Mouse (Mus musculus) hindbrain, embryonic 10.5 days (tissue): ENCODE results near the gene Cstf2. TPM values are rescaled to one million over a fixed set of nuclear protein-coding genes. Genes with fewer than 3 reads are reported as not detected.
A peak's percentile ranks its signal among the peaks of the same experiment; 100 is the strongest.

ENCODE experiments used
- DNase-seq: peaks from one replicate; pipeline ENCODE4 v3.0.0-alpha.2; 2017; ENCODE audit warnings: low spot score
- H3K27ac ChIP-seq: fragments of 300-500 bp; sonication (generic); 2 replicates; pipeline ENCODE4 v1.5.1; 2016; ENCODE audit warnings: mild to moderate bottlenecking, moderate library complexity
- H3K27me3 ChIP-seq: fragments of 300-500 bp; sonication (generic); 2 replicates; pipeline ENCODE4 v1.6.1; 2016; ENCODE audit warnings: mild to moderate bottlenecking; ENCODE audit not compliant: poor library complexity, insufficient read depth, severe bottlenecking
- H3K36me3 ChIP-seq: fragments of 300-500 bp; sonication (generic); 2 replicates; pipeline ENCODE4 v1.6.1; 2016; ENCODE audit warnings: mild to moderate bottlenecking, moderate library complexity
- H3K4me1 ChIP-seq: fragments of 300-500 bp; sonication (generic); replicated peaks from 2 replicates; pipeline ENCODE4 v1.6.1; 2016; ENCODE audit warnings: mild to moderate bottlenecking
- H3K4me3 ChIP-seq: fragments of 300-500 bp; sonication (generic); 2 replicates; pipeline ENCODE4 v1.5.1; 2016; ENCODE audit warnings: mild to moderate bottlenecking, moderate library complexity
- H3K9me3 ChIP-seq: fragments of 300-500 bp; sonication (generic); 2 replicates; pipeline ENCODE4 v1.6.1; 2016; ENCODE audit warnings: mild to moderate bottlenecking, moderate library complexity
- WGBS: fragments of 180-500 bp; shearing (Covaris S2); methylation state at CpG from one replicate; pipeline ENCODE4 v1.1.7; 2016; 5-methylcytosine and 5-hydroxymethylcytosine counted together
- polyA plus RNA-seq: library from polyadenylated mRNA; unstranded; fragments of >200 nt; fragmentation: Nextera tagmentation; extraction: Ambion mirVana; gene quantifications from 2 replicates; pipeline ENCODE4 v1.2.1, GENCODE M21; 2016

Gene Cstf2
- 53.4 and 60.0 TPM in 2 replicates for polyA plus RNA-seq

- no peaks in the 10 kb centered on the region for H3K9me3 ChIP-seq
- DNase-seq, result peak; percentile 90
- H3K27me3 ChIP-seq, result peaks cover 6% of the 10 kb centered on the region
- H3K27ac ChIP-seq, result peak within 1 kb of the TSS; percentile 91
- H3K36me3 ChIP-seq, result peaks cover 28% of the 10 kb centered on the region
- 33% methylated on average over 77 of the region's 77 CpGs for WGBS
- H3K4me3 ChIP-seq, result peak within 1 kb of the TSS; percentile 65
- 0 out of 2 replicates have a peak, but pooled peaks cover 4% of the 10 kb centered on the region for H3K4me1 ChIP-seq
These were observed at the start of gene Cstf2 for GRCm38 (mm10) chrX:134058987-134059712. TSS of gene Cstf2 (plus strand) at chrX:134059187.

DNA sequence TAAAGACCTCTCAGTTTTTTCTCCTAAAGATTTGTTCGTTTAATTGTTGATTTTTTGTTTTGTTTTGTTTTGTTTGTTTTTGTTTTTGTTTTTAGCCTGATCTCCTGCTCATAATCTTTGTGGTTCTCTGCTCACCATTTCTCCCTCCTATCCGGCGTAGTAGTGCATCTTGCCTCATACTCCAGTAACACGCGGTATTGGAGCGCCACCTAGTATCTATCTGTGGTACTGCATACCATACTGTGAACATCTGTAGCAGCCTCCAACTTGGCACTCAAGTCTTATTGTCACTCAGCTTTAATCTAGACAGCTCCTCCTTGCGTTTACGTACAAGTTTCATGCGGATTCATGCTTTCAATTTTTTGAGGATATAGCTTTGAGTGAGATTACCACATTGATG, 40.0 kb upstream of the Cstf2 start:
- Histone ChIP-seq H3K4me3 (no peak overlapping the region), H3K4me1 (no peaks in the 10 kb centered on the region), H3K36me3 (no peaks in the 10 kb centered on the region), H3K9me3 (no peaks in the 10 kb centered on the region), H3K27me3 (no peaks in the 10 kb centered on the region; the same call in 1 of the 2 replicates), H3K27ac (no peak overlapping the region)
- WGBS, result 17% methylated on average over 9 of the region's 9 CpGs
- peak; percentile 55 for DNase-seq

GRCm38 (mm10) chrX:134020664-134021063, 38.3 kb upstream of the Cstf2 start:
- Histone ChIP-seq H3K4me3 (no peak overlapping the region), H3K9me3 (no peaks in the 10 kb centered on the region), H3K27ac (no peak overlapping the region), H3K27me3 (no peaks in the 10 kb centered on the region; the same call in 1 of the 2 replicates), H3K36me3 (no peaks in the 10 kb centered on the region), H3K4me1 (no peaks in the 10 kb centered on the region)
- DNase-seq, result no peak
- 54% methylated on average over 5 of the region's 5 CpGs for WGBS

DNA sequence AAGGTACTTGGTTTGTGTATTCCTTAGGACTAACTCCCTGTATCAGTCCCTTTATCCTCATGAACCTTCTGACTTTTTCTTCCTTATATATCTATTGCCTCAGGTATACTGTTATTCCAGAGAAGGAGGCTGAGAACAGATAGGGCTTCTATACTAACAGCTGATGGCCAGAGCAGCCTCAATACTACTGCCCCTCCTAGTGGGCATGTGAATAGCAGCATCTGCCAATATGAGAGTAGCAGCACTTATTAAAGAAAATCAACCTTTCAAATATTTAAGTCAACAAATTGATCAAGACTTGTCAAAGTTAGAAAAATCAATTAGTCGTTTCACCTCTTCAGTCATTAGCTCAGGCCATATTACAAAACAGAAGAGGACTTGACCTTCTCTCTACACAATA, 10.0 kb upstream of the Cstf2 start:
- H3K36me3 ChIP-seq, result no peaks in the 10 kb centered on the region
- H3K4me3 ChIP-seq, result no peak overlapping the region
- WGBS, result 75% methylated on average over 1 of the region's 1 CpGs
- no peaks in the 10 kb centered on the region for H3K4me1 ChIP-seq
- no peak for DNase-seq
- H3K27ac ChIP-seq, result no peak overlapping the region
- H3K9me3 ChIP-seq, result no peaks in the 10 kb centered on the region
- H3K27me3 ChIP-seq, result no peaks in the 10 kb centered on the region; the same call in 1 of the 2 replicates

DNA sequence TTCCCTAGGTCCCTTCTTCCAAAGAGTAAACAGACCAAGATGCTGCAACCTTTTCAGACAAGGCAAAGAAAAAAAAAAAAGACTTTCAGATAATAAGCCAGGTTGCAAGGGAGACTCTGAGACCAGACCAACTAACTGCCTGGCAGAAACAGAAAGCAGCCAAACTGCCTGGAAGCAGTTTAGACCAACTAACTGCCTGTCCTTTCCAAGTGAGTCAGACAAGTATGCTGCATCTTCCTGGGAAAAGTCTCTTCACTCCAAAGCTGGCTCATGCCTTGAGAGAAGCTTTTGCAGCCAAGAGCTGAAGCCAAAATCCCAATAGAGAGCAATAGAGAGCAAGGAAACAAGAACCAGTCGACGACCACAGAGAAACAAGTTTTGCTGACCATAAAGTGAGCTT, 2.1 kb upstream of the Cstf2 start:
- WGBS, result 89% methylated on average over 2 of the region's 2 CpGs
- Histone ChIP-seq H3K27me3 (peaks cover 6% of the 10 kb centered on the region), H3K9me3 (no peaks in the 10 kb centered on the region), H3K36me3 (peaks cover 10% of the 10 kb centered on the region), H3K27ac (no peak overlapping the region), H3K4me3 (no peak overlapping the region), H3K4me1 (0 out of 2 replicates have a peak, but pooled peaks cover 4% of the 10 kb centered on the region)
- no peak for DNase-seq

DNA sequence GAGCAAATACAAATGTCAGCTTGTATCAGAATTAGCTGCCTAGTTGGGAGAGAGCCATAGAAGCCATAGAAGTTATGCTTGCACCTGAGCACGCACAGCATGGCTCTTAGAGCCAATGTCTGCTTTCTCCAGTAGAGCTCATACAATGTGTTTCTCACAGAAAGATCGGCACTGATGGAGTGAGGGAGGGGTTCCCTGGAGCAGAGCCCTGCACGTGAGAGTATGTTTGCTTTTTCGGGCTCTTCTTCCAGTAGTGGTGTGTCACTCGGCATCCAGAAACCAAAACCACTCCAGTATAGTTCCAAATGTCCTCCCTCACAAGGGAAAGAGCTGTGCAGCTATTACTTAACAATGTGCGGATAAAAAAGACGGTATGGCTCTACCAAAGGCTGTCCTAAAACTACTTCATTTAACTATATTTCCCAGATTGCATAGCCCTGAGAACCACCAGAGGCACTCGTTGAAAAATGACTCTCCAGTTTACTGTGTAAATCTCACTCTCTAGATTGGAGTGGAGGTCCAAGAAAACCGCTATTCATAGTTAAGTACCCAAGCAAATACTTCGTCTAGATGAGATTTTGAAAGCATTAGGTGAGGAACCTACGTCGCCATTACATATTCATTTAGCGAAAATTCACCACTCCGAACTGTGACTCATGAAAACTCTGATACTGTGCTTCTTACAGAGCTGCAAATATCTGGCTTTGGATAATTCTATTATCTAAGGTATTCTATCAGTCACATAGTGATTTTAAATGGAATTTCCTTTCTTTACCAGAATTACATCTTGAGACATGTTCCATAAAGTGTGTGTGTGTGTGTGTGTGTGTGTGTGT, 729 bp upstream of the Cstf2 start:
- H3K27ac ChIP-seq, result no peak overlapping the region
- peak overlapping the region; percentile 65 for H3K4me3 ChIP-seq
- 0 out of 2 replicates have a peak, but pooled peaks cover 4% of the 10 kb centered on the region for H3K4me1 ChIP-seq
- no peak for DNase-seq
- H3K36me3 ChIP-seq, result peaks cover 24% of the 10 kb centered on the region
- peaks cover 6% of the 10 kb centered on the region for H3K27me3 ChIP-seq
- 80% methylated on average over 14 of the region's 14 CpGs for WGBS
- no peaks in the 10 kb centered on the region for H3K9me3 ChIP-seq

- H3K4me3 ChIP-seq, result peak overlapping the region; percentile 65
- 15% methylated on average over 10 of the region's 10 CpGs for WGBS
- no peaks in the 10 kb centered on the region for H3K9me3 ChIP-seq
- peaks cover 34% of the 10 kb centered on the region for H3K36me3 ChIP-seq
- peak overlapping the region; percentile 91 for H3K27ac ChIP-seq
- 0 out of 2 replicates have a peak, but pooled peaks cover 4% of the 10 kb centered on the region for H3K4me1 ChIP-seq
- peaks cover 6% of the 10 kb centered on the region; the same call in 1 of the 2 replicates for H3K27me3 ChIP-seq
- no peak for DNase-seq
These were observed 777 bp downstream of the Cstf2 start for GRCm38 (mm10) chrX:134059764-134060163.

GRCm38 (mm10) chrX:134085453-134085852, 26.5 kb downstream of the Cstf2 start:
- DNase-seq, result no peak
- Histone ChIP-seq H3K27me3 (0 out of 2 replicates have a peak, but pooled peaks cover 2% of the 10 kb centered on the region), H3K36me3 (peaks cover 43% of the 10 kb centered on the region), H3K9me3 (no peaks in the 10 kb centered on the region), H3K27ac (no peak overlapping the region), H3K4me1 (no peaks in the 10 kb centered on the region), H3K4me3 (no peak overlapping the region)
- 74% methylated on average over 1 of the region's 1 CpGs for WGBS

GRCm38 (mm10) chrX:134102641-134103040, 43.7 kb downstream of the Cstf2 start:
- H3K4me1 ChIP-seq, result no peaks in the 10 kb centered on the region
- H3K36me3 ChIP-seq, result no peaks in the 10 kb centered on the region
- H3K27ac ChIP-seq, result no peak overlapping the region
- peaks cover 9% of the 10 kb centered on the region; the same call in 1 of the 2 replicates for H3K27me3 ChIP-seq
- no peak for DNase-seq
- H3K9me3 ChIP-seq, result no peaks in the 10 kb centered on the region
- H3K4me3 ChIP-seq, result no peak overlapping the region
- 71% methylated on average over 2 of the region's 2 CpGs for WGBS

- 85% methylated on average over 3 of the region's 3 CpGs for WGBS
- Histone ChIP-seq H3K27me3 (peaks cover 21% of the 10 kb centered on the region; the same call in 1 of the 2 replicates), H3K4me3 (no peak overlapping the region), H3K4me1 (no peaks in the 10 kb centered on the region), H3K27ac (no peak overlapping the region), H3K36me3 (no peaks in the 10 kb centered on the region), H3K9me3 (no peaks in the 10 kb centered on the region)
- no peak for DNase-seq
These were observed 52.8 kb downstream of the Cstf2 start for GRCm38 (mm10) chrX:134111767-134112166.

DNA sequence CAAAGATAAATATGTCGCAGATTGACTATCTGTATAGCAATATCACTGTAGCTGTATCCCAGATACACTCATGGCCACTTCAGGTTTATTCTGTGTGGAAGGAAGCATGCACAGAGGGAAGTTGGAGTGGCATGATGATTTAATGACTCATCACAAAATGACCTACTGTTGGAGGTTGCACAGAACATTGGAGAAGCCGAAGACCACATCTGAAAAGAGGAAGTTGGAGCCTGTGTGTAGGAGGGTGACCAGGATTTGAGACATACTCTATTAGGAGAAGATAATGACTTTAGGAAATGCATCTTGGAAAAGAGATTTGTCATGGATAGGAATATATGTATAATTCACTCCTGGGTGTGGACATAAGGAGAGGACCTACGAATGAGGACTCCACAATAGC, 57.4 kb downstream of the Cstf2 start:
- no peak for DNase-seq
- H3K9me3 ChIP-seq, result no peaks in the 10 kb centered on the region
- H3K27ac ChIP-seq, result no peak overlapping the region
- no peaks in the 10 kb centered on the region for H3K4me1 ChIP-seq
- H3K27me3 ChIP-seq, result peaks cover 19% of the 10 kb centered on the region; the same call in 1 of the 2 replicates
- no peak overlapping the region for H3K4me3 ChIP-seq
- 79% methylated on average over 3 of the region's 3 CpGs for WGBS
- H3K36me3 ChIP-seq, result no peaks in the 10 kb centered on the region

DNA sequence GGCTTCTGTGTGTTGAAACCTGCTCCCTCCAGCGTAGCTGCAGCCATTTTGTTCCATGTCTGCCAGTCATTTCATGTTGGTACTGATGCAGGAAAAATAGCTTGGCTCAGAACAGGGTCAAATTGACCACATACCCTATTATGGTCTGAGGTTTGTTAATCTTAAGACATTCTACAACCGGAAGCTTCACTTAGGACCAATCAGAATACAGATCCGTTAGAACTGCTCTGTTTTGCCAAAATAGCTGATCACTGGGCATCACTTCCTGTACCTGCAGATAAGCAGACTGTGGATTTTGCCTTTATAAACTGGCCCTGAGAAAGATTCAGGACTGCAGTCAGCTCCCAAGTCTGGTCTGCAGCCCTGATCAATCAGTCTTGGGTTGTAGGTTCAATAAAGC, 69.6 kb downstream of the Cstf2 start:
- 85% methylated on average over 3 of the region's 3 CpGs for WGBS
- peaks cover 42% of the 10 kb centered on the region for H3K27me3 ChIP-seq
- no peak overlapping the region for H3K4me3 ChIP-seq
- H3K36me3 ChIP-seq, result no peaks in the 10 kb centered on the region
- no peak for DNase-seq
- H3K4me1 ChIP-seq, result no peaks in the 10 kb centered on the region
- H3K27ac ChIP-seq, result no peak overlapping the region
- no peaks in the 10 kb centered on the region for H3K9me3 ChIP-seq

GRCm38 (mm10) chrX:134132295-134132694, 73.3 kb downstream of the Cstf2 start:
- Histone ChIP-seq H3K4me3 (no peak overlapping the region), H3K4me1 (no peaks in the 10 kb centered on the region), H3K27ac (no peak overlapping the region), H3K27me3 (peaks cover 44% of the 10 kb centered on the region), H3K36me3 (no peaks in the 10 kb centered on the region), H3K9me3 (no peaks in the 10 kb centered on the region)
- WGBS, result 32% methylated on average over 5 of the region's 5 CpGs
- DNase-seq, result peak; percentile 21
